Mouse (Mus musculus): ENCODE measurements around the gene Ints13.
"Not testable (repeated sequence)": the region's sequence is repeated elsewhere in the genome, so short reads cannot be mapped to it uniquely, and the experiment has no call there.

The Ints13 gene

DNA sequence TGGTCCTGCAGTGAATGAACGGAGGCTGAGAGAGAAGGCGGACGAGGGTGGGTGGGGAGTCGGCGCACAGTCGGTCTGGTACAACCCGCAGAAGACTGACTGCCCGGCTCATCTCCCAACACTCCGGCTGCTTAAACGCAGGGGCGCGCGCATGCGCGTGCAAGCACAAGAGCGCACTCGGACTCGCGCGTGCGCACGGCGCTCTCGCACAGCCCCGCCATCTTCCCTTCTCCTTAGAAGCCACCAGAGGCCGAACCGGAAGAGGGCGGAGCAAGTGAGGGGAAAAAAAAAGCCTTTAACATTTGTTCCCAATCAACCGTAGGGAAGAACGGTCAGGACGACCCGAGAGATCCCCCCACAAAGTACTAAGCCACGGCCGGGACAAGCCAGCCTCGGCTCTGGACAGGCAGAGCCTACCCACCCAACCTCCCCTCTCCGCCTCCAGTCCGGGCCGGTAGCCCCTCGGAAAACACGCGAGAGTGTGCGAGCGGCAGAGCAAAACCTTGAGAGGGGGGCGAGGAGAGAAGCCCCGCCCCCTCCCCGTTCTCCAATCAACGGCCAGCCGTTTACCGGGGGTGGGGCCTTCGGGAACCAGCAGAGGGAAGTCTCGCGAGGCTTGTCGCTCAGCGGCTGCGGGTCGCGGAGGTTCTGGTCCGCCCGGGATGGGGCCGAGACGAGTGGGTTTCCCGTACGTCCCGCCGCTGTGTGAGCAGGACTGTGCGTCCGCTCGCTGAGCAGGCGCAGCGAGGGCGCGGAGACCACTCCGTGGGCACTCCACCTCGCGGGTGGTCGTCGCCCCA lies at the start of gene Ints13:
Ints13 (minus strand) TSS at position 526 of the 800 bp plus-strand sequence.
- peak; percentile 96 for DNase-seq (ENCODE audit: extremely low spot score, low spot score)

DNA sequence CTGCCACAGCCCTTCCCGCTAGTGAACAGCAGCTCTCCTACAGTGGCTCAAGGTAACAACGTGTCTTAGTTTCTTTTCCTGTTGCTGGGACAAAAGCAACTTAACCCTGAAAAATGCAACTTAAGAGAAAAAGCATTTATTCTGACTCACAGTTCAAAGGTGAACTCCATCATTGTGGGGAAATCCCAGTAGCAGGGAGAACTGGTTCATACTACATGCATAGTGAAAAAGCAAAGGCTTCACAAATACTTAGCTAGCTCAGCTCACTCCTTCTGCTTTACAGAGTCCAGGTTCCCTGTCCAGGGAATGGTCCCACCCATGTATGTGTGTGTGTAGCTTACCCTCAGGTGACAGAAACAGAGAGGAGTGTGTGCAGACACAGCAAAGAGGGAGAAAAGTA lies 39.0 kb upstream of the Ints13 start:
- DNase-seq (ENCODE audit: extremely low spot score, low spot score) = no peak

DNA sequence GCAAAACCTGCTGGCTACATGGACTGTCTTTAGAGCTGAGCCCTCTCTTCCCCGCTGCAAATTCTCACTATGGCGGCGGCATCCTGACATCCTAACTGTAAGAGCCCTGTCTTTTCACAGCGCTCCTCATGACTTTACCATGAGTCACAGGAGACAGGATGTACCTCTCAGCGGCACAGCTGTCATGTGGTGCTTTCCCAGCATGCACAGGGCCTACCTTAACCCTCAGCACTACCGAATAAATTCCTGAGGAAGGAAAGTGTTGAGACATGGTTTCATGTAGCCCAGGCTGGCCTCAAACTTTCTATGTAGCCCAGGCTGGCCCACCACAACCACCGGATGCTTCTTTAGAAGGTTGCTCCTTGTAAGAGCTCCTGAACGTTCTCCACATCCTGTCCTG lies 38.3 kb upstream of the Ints13 start:
- no peak for DNase-seq (ENCODE audit: extremely low spot score, low spot score)

DNA sequence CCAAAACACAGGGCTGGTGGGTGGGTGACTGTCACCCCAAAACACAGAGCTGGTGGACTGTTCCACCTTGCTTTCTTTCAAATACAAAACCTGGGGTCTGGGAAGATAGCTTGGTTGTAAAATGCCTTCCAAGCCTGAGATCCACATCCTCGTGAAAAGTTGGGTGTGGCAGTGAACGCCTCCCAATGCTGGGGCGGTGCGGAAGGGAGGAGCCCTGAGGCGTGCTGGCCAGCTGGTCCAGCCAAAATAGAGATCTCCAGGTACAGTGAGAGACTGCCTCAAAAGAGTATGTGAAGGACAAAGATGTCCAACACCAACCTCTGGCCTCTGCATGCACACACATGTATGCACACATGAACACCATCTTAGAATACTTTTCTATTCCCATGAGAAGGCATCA lies 36.9 kb upstream of the Ints13 start:
- DNase-seq (ENCODE audit: extremely low spot score, low spot score) = no peak

DNA sequence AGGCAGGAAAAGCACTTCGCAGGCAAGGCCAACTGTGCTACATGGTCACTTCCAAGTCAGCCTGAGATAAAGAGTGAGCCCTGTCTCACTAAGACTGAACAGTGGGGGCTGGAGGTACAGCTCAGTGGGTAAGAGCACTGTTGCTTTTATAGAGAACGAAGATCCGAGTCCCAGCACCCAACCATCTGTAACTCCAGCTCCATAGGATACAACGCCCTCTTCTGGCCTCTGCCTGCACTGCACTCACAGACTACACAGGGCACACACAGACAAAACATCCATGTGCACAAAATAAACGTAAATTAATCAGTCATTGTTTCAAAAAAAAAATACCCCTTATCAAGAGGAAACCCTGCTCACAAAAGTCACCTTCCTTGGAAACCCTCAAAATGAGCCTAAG lies 36.3 kb upstream of the Ints13 start:
- DNase-seq (ENCODE audit: extremely low spot score, low spot score) = no peak

DNA sequence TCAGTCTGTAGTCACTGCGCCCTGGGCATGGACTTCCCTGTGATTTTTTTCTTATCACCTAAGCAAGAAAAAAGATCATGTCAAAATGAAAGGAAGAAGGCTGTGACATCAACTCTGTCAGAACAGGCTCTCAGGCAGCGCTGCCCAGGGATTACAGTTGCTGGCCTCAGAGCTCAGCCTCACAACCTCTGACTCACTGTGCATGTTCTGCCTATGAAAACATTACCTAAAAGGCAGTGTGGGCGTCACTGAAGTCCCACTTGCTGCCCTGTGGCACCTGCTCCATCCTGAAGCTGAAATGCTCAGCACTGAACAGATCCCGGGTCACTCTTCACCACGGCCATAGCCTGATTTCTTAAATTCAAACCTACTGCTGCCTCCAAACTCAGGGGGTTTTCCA lies 35.1 kb upstream of the Ints13 start:
- no peak for DNase-seq (ENCODE audit: extremely low spot score, low spot score)

DNA sequence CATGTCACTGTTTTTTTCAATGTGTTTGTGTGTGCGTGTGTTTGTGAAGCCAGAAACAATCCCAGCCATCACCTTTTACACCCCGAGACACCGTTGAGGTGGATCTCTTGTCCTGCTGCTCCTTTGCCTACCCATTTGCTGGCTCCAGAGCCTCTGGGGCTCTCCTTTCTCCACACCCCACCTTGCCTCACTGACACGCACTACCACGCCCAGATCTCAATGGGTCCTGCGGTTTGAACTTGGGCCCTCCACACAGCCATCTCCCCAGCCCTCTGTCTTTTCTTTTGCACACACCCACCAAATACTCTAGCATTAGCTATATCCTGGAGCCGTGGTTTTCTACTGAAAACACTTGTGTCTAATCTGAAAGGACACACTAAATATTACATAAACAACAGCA lies 34.3 kb upstream of the Ints13 start:
- no peak for DNase-seq (ENCODE audit: extremely low spot score, low spot score)

DNA sequence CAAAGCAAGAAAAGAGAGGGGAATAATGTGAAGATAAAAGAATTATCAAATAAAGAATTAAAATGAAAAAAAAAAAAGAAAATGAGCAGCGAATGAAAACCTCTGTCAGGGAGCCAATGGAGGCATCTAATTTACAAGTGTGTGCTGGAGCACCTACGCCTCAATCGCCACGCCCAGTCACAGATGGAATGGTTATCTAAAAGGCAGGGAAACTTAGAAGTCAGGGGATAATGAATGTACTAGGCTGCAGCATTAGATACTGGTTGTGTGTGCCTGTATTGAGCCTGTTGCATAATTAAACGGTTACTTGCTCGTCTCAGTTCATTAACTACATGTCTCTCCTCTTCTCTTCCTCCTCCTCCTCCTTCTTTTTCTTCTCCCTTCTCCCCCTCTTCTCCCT lies 33.8 kb upstream of the Ints13 start:
- no peak for DNase-seq (ENCODE audit: extremely low spot score, low spot score)

DNA sequence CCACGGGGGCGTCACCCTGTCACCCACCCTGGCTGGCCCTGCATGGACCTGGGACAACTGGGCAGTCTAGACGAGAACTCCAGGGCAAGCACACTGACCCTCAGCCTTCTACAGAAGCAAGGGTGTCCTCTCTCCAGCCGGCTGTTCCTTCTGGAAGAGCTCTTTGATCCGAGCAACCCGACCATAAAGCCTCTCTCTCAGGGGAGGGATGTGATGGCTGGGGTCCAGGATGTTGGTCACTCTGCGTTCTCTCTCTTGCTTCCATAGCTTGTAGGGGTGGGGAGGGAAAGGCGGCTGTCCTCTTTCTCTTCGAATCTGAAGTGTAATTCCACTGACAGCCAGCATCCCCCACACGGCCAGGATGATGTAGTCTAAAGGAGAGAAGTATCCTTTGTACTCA lies 26.0 kb upstream of the Ints13 start:
- DNase-seq (ENCODE audit: extremely low spot score, low spot score) = no peak

DNA sequence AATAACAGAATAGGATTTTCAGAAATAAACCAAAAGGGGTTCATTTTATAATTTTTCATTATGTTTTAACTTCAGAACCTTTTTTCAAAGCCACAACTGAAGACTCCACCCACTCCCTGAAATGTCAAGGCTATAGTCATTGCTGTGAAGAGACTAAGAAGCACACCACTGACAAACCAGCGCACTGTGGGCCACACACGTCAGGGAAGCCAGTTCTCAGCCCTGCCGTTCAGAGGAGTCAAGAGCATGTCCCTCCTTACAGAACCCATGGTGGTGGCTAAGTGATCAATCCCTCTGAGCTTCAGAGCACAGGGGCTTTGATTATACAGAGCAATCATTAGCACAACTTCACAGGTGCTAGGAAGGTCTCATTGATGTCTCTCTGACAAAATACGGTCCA lies 25.0 kb upstream of the Ints13 start:
- no peak for DNase-seq (ENCODE audit: extremely low spot score, low spot score)

DNA sequence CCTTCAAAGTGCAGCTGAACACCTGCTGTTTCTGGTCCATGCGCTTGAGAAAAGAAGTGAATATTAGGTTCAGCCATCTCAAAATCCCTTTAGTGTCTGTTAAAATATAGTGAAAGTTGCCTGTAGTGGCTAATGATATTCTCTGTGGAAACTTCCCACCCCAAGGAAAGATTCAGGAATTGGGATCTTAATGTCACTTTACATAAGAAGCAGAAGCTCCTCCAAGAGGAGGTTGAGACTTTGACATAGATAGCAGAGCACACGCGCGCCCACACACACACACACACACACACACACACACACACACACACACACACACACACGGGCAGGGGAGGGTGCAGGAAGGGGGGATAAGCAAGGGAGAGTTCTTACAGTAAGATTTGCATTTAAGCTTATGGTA lies 7.5 kb upstream of the Ints13 start:
- no peak for DNase-seq (ENCODE audit: extremely low spot score, low spot score)

DNA sequence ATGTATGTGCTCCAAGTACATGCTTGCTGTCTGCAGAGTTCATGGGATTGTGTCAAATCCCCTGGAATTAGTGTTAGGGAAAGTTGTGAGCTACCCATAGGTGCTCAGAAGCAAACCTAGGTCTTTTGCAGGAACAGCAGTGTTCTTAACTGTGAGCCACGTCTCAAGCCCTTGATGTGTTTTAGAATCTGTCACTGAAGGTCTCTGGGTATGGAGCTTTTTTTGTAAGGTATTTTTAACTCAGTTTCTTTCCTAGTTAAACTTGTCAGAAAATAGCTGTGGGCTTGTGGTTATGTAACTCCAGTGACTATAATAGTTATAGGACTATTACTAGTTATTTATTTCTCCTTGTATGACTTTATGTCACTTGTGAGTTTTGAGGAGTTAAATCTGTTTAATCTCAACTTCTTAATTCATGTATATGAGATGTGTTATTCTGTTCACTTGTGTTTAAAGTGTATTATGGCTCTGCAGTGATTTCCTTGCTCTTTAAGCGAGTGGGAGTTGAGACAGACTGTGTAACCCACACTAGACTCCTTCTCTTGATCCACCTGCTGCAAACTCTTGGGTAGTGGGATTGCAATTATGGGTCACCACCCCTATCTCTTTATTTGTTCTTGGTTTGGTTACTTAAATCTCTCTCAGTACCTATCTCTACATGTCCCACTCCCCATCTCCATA lies 5.9 kb upstream of the Ints13 start:
- no peak for DNase-seq (ENCODE audit: extremely low spot score, low spot score)

DNA sequence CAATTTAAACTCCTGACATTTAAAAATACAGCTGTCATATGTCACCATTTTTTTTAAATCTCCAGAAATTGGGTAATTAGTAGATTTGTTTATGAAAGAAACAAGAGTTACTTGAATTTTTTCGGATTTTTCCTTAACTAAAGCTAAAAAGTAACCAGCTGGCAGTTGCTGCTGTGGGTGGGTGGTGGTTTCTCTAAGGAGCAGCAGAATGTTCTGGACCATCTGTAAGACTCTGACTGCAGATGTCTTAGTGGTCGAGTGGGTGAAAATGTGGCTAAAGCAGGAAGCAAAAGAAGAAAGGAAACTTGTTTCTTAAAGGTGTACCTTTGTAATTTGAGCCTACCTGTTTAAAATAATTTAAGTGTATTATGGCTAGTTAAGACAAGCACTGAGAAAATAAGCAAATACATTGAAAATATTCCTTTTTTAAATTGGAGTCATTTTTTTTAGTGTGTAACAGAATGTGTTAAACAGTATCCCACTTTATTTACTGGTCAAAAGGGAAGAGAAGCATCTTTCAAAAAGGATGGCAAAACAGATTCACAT lies 2.8 kb upstream of the Ints13 start:
- no peak for DNase-seq (ENCODE audit: extremely low spot score, low spot score)

DNA sequence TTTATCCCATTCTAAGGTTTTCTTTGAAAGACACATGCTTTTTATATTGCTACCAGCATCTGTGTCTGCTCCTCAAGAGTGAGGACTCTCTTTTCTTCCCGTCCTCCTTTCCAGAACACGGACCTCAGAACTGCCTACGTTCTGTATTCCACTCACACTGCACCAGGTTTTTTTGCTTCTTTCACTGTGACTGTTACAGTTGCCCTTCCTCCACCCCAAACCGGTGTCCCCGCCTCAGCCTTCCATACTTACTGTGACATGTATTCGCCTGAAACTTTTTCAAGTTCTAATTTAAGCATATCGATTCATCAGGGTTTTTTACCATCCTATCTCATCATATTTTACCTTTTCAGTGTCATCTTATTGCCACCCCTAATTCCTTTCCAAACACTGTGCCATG lies 951 bp upstream of the Ints13 start:
- DNase-seq (ENCODE audit: extremely low spot score, low spot score) = no peak

DNA sequence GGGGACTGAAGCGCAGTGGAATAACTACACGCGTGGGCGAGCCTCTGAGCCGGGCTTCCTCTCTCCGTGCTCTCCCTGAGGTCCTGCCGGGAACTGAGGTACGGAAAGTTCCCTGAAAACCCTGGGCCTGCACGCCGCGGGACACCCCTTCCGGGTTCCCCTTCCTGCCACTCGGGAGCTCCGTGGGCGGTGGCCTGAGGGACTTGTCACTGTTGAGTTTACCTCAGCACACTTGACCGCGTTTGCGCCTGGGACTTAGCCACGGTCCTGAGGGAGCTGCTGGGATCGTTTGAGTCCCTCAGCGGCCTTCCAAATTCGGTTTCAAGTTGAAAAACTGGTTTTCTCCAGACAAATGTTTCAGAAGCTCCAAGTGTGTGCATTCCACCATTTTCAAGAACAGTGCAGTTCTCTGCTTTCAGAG lies 486 bp upstream of the Ints13 start:
- no peak for DNase-seq (ENCODE audit: extremely low spot score, low spot score)

DNA sequence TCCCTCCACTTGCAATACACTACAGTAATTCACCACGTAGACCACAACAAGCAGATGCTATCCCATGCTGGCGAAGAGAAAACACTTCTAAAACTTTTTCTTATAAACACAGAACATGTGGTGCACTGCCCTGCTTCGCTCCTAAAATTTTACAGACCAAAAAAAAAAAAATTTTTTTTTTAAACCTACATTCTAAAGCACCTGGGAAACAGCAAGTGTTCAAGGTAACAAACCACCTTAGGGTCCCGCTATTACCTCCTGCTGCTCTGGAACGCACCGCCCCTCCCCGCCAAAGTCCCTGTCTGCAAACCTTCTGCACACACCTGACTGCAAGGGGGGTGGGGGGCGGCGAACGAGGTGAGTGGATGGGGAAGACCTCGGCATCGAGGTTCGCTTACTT lies 732 bp downstream of the Ints13 start, which contains the start of gene Fgfr1op2:
Fgfr1op2 (plus strand) TSS at position 301 of the 400 bp plus-strand sequence.
- no peak for DNase-seq (ENCODE audit: extremely low spot score, low spot score)

DNA sequence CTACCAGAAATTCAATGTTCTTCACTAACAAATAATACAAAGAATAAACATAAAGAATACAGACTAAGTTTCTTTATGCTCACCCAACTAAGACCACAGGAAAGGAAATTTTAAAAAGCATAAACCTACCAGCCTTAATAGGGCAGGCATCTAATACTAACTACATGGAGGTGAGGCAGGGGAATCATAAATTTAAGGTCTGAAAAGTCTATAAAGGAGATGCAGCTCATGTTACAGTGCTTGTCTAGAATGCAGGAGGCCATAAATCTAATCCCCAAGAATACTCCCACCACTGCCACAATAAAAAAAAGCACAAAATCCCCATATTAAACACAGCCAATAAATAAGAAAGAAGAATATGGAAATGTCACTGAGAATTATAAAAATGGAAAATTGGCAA lies 5.6 kb downstream of the Ints13 start:
- no peak for DNase-seq (ENCODE audit: extremely low spot score, low spot score)

DNA sequence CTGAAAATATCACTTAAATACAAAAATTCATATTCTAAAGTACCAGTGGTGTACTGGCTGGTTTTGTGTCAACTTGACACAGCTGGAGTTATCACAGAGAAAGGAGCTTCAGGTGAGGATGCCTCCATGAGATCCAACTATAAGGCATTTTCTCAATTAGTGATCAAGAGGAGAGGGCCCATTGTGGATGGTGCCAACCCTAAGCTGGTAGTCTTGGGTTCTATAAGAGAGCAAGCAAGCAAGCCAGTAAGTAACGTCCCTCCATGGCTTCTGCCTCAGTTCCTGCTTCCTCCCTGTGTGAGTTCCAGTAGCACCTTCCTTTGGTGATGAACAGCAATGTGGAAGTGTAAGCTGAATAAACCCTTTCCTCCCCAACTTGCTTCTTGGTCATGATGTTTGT lies 15.2 kb downstream of the Ints13 start:
- DNase-seq (ENCODE audit: extremely low spot score, low spot score) = not testable (repeated sequence)

DNA sequence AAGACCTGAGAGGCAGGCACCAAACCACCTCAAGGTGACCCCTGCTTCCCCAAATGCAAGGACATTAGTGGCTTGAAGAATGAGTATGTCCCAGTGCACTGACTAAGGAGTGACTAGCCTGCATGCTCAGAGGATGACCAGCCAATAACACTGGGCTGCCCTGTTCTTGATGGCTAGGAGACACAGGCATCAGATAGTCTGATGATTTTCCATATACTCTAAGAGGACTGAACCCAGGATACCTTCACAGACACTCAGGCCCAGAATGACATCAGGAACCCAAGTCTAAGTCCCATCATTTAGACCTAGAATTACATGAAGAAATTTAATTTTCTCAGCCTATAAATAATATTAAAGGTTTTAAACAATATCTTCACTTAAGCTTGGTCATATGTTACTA lies 26.3 kb downstream of the Ints13 start:
- no peak for DNase-seq (ENCODE audit: extremely low spot score, low spot score)

DNA sequence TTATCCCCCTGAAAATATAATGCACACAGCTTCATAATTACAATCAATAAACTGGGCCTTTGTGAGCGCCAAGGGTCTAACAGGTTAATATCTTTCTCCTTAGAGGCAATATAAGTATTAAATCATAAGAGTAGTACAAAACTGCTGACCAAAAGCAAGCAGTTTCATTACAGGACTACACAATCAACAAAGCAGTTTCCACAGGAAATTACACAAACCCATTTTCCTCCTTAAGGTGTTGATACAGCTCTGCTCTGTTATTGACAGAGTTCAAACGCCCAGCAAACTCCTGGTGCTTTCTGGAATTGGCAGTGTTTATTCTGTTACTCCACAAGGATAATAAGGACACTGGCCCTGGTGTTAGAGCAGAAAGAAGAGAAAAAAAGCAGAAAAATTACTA lies 27.2 kb downstream of the Ints13 start:
- no peak for DNase-seq (ENCODE audit: extremely low spot score, low spot score)

DNA sequence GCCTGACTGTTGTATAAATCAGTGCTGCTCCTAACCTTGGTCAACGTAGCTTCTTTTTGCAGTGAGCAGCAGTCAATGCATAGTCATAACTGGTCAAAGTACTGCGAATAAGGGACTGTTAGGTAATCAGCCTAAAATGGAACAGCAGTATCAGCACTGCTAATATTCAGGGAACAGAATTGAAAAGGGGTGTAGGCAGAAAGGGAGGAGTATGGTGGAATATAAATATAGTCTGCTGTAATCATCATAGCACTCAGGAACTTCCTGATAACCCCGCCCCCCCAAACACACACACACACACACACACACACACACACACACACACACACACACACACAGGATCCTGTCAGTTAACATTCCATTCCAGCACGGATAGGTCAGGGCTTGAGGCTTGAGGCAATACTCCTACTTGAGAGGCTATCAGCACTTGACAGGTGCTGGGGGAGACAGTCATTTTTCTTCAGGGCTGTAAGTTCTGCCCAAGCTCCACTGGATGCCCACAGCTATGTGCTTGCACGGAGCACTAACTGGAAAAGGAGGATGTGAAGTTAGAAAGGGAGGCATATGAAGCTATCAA lies 32.3 kb downstream of the Ints13 start:
- no peak for DNase-seq (ENCODE audit: extremely low spot score, low spot score)

DNA sequence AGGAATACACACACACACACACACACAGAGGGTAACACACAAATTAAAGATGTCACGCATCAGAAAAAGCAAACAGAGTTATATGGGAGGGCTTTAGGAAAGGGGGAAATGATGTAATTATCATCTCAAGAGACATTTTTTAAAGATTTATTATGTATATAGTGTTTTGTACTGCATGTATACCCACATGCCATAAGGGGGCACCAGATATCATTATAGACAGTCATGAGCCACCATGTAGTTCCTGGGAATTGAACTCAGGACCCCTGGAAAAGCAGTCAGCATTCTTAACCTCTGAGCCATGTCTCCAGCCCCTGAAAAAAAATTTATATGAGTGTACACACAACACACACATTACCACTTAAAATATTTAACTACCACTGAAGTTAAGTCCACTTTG lies 33.0 kb downstream of the Ints13 start:
- DNase-seq (ENCODE audit: extremely low spot score, low spot score) = no peak

All from neural tube, embryonic 10.5 days (tissue).